Mouse (Mus musculus): ENCODE measurements around the gene Ints11.

DNA sequence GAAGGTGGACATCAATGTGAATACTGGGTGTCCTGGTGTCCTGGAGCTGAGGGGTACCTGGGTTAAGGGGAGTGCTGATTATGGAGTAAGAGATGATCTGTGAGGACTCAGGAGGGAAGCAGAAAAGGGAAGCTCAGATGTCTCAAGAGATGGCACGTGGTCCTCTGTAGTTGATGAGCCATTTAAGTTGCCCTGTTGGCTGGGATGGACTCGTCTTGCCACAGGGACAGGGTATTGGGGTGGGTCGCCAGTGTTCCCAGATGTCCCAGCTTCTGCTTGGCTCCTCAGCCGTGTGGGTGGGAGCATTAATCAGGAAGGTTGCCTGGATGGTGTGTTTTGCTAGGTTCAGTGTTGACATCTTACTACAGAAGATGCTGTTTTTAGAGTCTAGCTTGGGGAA is 36.1 kb upstream of the Ints11 start:
- TF ChIP-seq CTCF (IDR thresholded peaks at IDR 0.05; ENCODE audit: control insufficient read depth, insufficient read depth, low read length) (no peak), POLR2A (IDR thresholded peaks at IDR 0.05; ENCODE audit: borderline replicate concordance, control insufficient read depth, low read depth, low read length) (no peak)
